Mouse (Mus musculus): ENCODE data around the gene Atg101.

DNA sequence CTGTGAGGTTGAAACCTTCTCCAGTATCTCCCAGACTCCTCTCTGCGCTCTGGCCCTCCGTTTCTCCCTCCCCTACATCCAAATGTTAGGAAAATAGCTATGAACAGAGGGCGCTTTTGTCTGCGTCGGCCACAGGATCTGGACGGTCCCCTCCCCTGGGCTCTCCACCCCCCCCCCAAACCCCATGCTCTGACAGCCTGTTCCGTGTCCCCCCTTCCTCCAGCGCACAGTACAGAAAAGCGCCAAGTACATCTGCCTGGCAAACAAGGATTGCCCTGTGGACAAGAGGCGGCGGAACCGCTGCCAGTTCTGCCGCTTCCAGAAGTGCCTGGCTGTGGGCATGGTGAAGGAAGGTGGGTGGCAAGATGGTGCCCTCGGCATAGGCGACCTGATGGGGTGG is 12.6 kb upstream of the Atg101 start:
- TF ChIP-seq CTCF (IDR thresholded peaks at IDR 0.05; ENCODE audit: control insufficient read depth, insufficient read depth, insufficient read length): no peak
- TF ChIP-seq MAX (IDR thresholded peaks at IDR 0.05): no peak
- TF ChIP-seq FOSL1 (IDR thresholded peaks at IDR 0.05; ENCODE audit: insufficient read depth, low read length, poor library complexity, severe bottlenecking): no peak
